Mouse (Mus musculus) spleen, adult 2 months (tissue): ENCODE measurements around the gene D930007J09Rik.

ENCODE experiments used
- CTCF ChIP-seq: fragments of 200-500 bp; IDR thresholded peaks from 2 replicates; pipeline ENCODE4 v1.5.1; 2011; ENCODE audit warnings: mild to moderate bottlenecking, inconsistent platforms; ENCODE audit not compliant: insufficient read depth, insufficient read length, insufficient replicate concordance; ENCODE audit errors: extremely low read depth
- POLR2A ChIP-seq: fragments of 200-500 bp; IDR thresholded peaks from 2 replicates; pipeline ENCODE4 v1.6.1; 2011; ENCODE audit warnings: low read depth, low read length, inconsistent platforms

DNA sequence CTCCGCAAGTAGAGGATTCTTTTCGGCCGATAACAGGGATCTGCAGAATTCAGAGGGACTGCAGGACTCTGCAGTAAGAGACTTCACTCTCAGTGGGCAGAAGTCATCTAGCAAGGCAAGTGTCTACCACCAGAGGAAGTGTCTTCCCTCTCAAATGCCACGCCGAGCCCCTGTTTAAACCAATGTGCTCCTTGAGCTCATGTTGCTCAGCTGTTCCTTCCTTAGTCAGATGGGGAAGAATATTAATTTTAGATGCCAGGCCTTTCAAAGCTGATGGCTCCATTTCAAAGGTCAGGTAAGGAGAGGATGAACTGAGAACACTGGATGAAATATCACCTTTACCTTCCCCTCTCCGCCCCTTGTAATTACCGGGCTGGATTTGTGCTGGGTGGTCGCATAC is 18.8 kb downstream of the D930007J09Rik start, which contains the start of gene Mylk4:
- TF ChIP-seq CTCF (no peak), POLR2A (no peak)
